Mouse (Mus musculus) left cerebral cortex, adult 11 months (tissue): ENCODE measurements around the gene Mag.
"Not testable (repeated sequence)": the region's sequence is repeated elsewhere in the genome, so short reads cannot be mapped to it uniquely, and the experiment has no call there.

Experiments used
- DNase-seq: peaks from one replicate; pipeline ENCODE4 v3.0.0; 2022; ENCODE audit warnings: low spot score

Gene Mag

GRCm38 (mm10) chr7:30940070-30940469 lies 25.4 kb upstream of the Mag start:
- not testable (repeated sequence) for DNase-seq

DNA sequence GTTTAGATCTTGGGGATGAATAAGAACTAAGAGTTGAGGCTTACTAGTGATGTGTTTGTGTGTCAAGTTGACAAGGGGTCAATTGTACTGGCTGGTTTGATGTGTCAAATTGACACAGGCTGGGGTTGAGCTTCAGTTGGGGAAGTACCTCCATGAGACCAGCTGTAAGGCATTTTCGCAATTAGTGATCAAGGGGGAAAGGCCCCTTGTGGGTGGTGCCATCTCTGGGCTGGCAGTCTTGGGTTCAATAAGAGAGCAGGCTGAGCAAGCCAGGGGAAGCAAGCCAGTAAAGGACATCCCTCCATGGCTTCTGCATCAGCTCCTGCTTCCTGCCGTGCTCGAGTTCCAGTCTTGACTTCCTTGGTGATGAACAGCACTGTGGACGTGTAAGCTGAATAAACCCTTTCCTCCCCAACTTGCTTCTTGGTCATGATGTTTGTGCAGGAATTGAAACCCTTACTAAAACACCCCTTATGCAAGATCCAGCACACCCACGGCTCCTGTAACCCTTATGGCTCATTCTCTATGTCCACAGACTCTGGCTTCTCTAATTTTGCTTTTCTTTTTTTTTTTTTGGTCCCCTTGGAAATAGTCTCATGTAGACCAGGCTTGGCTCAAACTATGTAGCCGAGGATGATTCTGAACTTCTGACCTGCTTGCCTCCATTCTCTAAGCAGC lies 20.9 kb upstream of the Mag start:
- not testable (repeated sequence) for DNase-seq

DNA sequence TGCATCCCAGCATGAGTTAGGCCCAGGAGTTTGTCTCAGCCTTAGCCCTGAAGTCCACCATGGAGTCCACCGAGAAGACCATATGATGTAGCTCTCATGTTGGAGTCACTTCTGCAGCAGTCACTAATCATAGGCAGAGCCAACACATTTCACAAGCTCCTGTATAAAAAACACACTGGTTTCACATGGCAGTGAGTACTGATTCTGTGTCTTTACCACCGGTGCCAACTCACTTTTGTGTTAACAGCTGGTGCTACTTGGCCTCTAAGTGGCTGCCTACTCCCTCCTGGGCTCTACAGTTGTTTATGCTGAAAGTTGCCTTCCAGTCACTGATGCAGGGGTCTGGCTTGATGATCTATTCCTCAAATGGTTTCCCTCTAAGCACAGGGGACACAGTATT lies 9.9 kb upstream of the Mag start, which contains the start of gene Hamp2:
Gene Hamp2 (minus strand): TSS at position 101 of the 400 bp plus-strand sequence.
- not testable (repeated sequence) for DNase-seq

GRCm38 (mm10) chr7:30924071-30924470 lies 9.4 kb upstream of the Mag start:
- no peak for DNase-seq

DNA sequence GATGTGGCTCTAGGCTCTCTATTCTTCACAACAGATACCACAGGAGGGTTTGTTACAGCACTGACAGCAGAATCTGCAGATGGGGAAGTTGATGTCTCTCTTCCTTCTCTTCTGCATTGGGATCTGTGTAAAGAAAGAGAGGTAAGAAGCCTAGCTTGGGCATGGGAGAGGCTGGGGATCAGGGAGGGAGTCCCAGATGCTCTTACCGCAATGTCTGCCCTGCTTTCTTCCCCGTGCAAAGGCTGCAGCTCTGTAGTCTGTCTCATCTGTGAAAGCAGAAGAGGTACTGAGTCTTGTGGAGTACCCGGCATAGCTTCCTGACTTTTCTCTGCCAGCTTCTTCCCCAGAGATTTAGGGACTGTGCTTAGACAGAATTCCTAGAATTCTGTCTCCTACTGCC lies 7.8 kb upstream of the Mag start:
- DNase-seq: not testable (repeated sequence)

- no peak for DNase-seq
Observed at GRCm38 (mm10) chr7:30920217-30920616, 5.5 kb upstream of the Mag start.

DNA sequence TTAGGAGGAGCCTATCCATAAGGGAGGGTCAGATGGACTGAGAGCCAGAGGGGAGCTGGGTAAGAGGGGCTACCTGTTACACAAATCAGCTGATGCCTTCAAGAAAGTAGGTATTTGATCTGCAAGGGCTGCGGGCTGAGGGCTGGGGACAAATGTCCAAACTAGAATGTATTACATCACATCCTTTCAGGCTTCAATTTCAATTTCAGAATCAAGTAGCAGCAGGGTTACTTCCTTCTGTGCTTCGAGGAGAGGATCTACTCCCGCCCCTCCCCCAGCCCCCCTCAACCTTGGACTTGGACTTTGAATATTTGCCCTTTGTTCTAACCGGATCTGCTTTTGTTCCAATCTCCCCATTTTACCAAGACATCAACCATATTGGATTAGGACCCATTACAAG lies 2.5 kb upstream of the Mag start:
- DNase-seq: no peak

DNA sequence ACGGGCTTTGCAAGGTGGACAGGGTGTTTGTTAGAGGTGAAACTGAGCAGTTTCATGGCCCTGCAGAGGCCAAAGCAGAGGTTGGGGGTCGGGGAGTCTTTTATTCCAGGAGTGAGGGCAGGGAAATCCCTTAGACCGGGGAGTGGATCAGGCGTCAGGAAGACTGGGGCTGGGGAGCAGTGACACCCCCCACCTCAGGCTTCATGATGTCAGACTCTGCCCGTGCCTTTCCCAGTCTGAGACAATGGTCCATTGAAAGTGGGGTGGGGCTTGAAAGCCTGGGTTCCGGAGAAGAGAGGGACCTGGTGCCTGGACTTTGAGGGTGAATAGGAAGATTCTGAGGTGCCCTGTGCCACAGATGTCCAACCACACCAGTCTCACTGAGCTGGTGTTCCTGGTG lies 2.0 kb upstream of the Mag start:
- peak; percentile 40 for DNase-seq

- no peak for DNase-seq
Observed at GRCm38 (mm10) chr7:30909773-30910172, 4.9 kb downstream of the Mag start.

- no peak for DNase-seq
Observed at GRCm38 (mm10) chr7:30908992-30909431, 5.7 kb downstream of the Mag start.

GRCm38 (mm10) chr7:30908277-30908991 lies 6.2 kb downstream of the Mag start:
- DNase-seq: no peak

DNA sequence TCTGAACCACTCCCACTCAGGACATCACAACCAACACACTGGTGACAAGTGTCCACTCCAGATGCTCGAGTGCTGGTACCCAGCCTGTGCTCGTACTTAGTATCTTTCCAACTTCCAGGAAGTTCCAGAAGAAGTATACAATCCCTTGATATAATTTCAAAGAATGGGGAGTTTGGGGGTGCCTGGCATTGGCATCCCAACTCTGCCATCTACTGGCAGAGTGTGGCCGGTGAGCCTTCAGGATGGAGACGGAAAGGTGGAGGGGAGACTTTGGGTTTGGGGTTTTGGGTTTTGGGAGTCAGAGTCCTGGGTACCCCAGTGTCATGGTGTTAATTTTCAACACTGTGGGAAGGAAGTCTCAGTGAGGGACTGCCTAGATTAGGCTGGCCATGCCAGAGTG lies 10.6 kb downstream of the Mag start:
- no peak for DNase-seq

DNA sequence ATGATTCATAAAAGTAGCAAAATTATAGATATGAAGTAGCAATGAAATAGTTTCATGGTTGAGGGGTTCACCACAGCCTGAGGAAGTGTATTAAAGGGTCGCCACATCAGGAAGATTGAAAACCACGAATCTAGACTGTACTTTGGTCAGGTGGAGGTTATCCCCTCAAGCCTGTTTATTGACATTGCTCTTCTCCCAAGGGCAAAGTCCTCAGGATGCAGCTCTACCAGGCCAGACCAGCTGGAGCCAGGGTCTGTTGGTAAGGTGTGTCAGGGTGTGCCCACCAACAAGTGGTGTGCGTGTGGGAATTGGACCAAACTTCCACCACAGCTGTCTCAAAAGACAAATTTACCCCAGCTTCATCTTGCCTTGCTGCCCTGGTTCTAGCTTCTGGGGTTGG lies 19.5 kb downstream of the Mag start:
- no peak for DNase-seq

GRCm38 (mm10) chr7:30892515-30892914 lies 22.2 kb downstream of the Mag start:
- no peak for DNase-seq

GRCm38 (mm10) chr7:30891746-30892145 lies 22.9 kb downstream of the Mag start:
- no peak for DNase-seq

GRCm38 (mm10) chr7:30890681-30891080 lies 24.0 kb downstream of the Mag start:
- no peak for DNase-seq

GRCm38 (mm10) chr7:30888786-30889185 lies 25.9 kb downstream of the Mag start:
- no peak for DNase-seq

DNA sequence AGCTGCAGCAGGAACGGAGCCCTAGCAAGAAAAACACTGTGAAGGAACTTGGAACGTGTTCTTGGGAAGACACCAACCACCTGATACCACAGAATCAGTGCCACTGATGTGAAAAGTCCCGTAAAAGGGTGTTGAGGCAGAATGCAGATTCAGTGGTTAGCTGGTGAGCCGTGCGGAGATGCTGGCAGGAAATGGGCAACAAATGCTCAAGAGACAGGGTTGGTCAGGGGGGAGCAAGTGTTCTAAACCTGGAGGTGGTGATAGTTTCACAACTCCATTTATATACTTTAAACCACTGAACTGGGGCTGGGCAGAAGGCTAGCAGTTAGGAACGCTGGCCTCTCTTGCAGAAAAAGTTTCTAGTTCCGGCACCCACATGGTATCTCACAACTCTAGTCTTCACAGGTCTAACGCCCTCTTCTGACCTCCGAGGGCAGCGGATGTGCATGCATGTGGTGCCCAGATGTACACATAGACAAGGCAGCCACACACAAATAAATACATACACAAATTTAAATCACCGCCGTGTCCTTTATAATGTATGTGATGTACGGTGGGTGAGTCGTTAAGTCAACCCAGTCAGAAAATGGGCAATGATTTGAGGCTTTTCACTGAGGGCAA lies 27.0 kb downstream of the Mag start:
- no peak for DNase-seq

GRCm38 (mm10) chr7:30886852-30887251 lies 27.8 kb downstream of the Mag start:
- DNase-seq: no peak

DNA sequence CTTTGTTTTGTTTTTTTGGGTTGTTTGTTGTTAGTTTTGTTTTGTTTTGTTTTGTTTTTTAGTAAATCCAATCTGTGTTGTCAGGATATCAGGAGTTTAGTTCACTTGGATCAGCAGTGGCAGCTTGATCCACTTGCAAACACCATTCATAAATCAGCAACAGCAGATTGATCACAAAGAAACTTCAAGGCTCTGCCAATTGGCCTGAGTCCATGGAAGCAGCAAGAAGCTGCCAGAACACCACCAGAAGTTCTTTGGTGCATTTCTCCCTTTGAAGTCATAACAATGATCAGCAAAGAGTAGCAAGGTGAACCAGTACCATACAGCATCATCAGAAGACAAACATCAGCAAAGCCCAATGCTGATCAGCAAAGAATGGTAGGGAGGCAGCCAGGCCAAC lies 30.6 kb downstream of the Mag start:
- DNase-seq: no peak

GRCm38 (mm10) chr7:30881367-30881766 lies 33.3 kb downstream of the Mag start:
- no peak for DNase-seq

GRCm38 (mm10) chr7:30880176-30880575 lies 34.5 kb downstream of the Mag start, which contains the start of gene Cd22:
TSS of gene Cd22 (minus strand) at chr7:30880342.
- no peak for DNase-seq

DNA sequence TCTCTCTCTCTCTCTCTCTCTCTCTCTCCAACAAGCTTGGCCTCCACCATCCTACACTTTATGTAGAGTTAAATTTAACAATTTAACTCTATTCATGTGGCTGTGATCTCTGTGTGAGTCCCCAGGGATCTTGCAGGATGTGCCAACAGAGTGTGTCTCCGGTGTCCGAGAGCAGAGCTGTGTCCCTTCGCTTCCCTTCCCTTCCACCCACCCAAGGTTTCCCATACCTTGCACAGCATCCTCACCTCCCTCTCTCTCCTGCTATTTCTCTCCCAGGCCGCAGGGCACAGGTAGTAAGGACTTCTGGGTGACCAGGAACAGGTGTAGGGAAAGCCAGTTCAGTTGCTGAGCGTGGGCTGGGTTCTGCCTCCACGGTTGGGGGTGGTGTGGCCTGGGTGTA lies 35.7 kb downstream of the Mag start:
- no peak for DNase-seq
